In genomic region chr12:29937851-29938375, GRCm38 (mm10) we compare ENCODE assay signal across 9 mouse cellular contexts. TPM values are rescaled to one million over a fixed set of nuclear protein-coding genes. Genes with fewer than 3 reads are reported as not detected.
DNase-seq lines count a peak whose midpoint lies in the region; ATAC-seq and TF ChIP-seq lines count a peak whose summit lies in the region.
"Had no signal": no experiment of that assay in that cellular context is flagged by ENCODE, and none has a peak within 500 bp of the region (broad histone marks: within the 10 kb centered on the region; RNA-seq: fewer than 3 reads in every experiment).

No protein-coding gene starts in this region.

- peak overlapping the region; percentile 94 for H3K27ac ChIP-seq in forebrain, embryonic 14.5 days (ENCODE audit: low read depth, low read length)

- H3K4me1 ChIP-seq in forebrain, embryonic 14.5 days (ENCODE audit: control insufficient read depth, insufficient read depth, low read length) = peaks cover 22% of the 10 kb centered on the region
- H3K4me1 ChIP-seq in lung, adult 2 months (ENCODE audit: control insufficient read depth, insufficient read depth, low read length) = peaks cover 2% of the 10 kb centered on the region; the same call in 1 of the 2 replicates

- peak overlapping the region; percentile 98 for H3K9ac ChIP-seq in forebrain, embryonic 14.5 days (ENCODE audit: low read length)

- peak overlapping the region; percentile 85 for H3K4me2 ChIP-seq in forebrain, embryonic 14.5 days (ENCODE audit: low read length)

- TF ChIP-seq POLR2A in lung, adult 2 months (IDR thresholded peaks at IDR 0.05; ENCODE audit: borderline replicate concordance, extremely low read depth, low read depth, low read length) = peak; percentile 59; the same call in 1 of the 2 replicates

- no peaks in the 10 kb centered on the region for H3K36me3 ChIP-seq in forebrain, embryonic 14.5 days (ENCODE audit: control insufficient read depth, insufficient read depth, low read length)

- peak overlapping the region; percentile 79 for H3K4me3 ChIP-seq in forebrain, embryonic 14.5 days (ENCODE audit: low read depth, low read length)
- peak overlapping the region; percentile 84 for H3K4me3 ChIP-seq in lung, adult 2 months (replicated peaks; ENCODE audit: extremely low read depth, low read depth, low read length)

- ATAC-seq in forebrain, embryonic 14.5 days = peak; percentile 85

- H3K27me3 ChIP-seq in forebrain, embryonic 14.5 days (replicated peaks; ENCODE audit: control insufficient read depth, insufficient read depth, low read length) = no peaks in the 10 kb centered on the region

- TF ChIP-seq CTCF in lung, adult 2 months (IDR thresholded peaks at IDR 0.05; ENCODE audit: insufficient read depth, low read length) = no peak

- peak; percentile 23 for DNase-seq in thymus, postnatal 4 days
- no peak for DNase-seq in thymus, postnatal 0 days (ENCODE audit: low spot score)
- DNase-seq in forebrain, embryonic 14.5 days (ENCODE audit: low spot score) = peak; percentile 81
- peak; percentile 83 to 84 for DNase-seq in heart, postnatal 10 days
- peak; percentile 85 to 92 for DNase-seq in kidney, postnatal 4 days
- peak; percentile 39 for DNase-seq in lung, adult 2 months
- peak; percentile 78 for DNase-seq in ovary, postnatal 36 days (ENCODE audit: low spot score)
- DNase-seq in thymus, postnatal 10 days (ENCODE audit: low spot score in 2 of 2) = no peak

- WGBS in forebrain, embryonic 14.5 days = under 1% methylated on average over 39 of the region's 49 CpGs
- WGBS in lung, adult 2 months = under 1% methylated on average over 49 of the region's 49 CpGs

- intact Hi-C loops in heart, postnatal 10 days (cut with DNase I) = loop anchor here (5.0 kb wide), 1 partner anchor 34 kb away; no protein-coding TSS in a partner anchor

- H3K9me3 ChIP-seq in forebrain, embryonic 14.5 days (replicated peaks; ENCODE audit: control insufficient read depth, low read length) = no peaks in the 10 kb centered on the region

RNA-seq across cellular contexts. Expression of gene Pxdn, which starts 0.5 kb away (rescaled TPM):
- 6.8 and 6.9 TPM in 2 replicates for polyA plus RNA-seq in thymus, postnatal 0 days (2015; fragmentation: Nextera tagmentation; extraction: Ambion mirVana)
- polyA plus RNA-seq in forebrain, embryonic 14.5 days (2014; fragmentation: Nextera tagmentation; extraction: Ambion mirVana) = 31.2 and 41.4 TPM in 2 replicates
- total RNA-seq in heart, postnatal 10 days (2021) = 100 to 1,000 TPM; 212 to 245 TPM
- 154 and 186 TPM in 2 replicates for polyA plus RNA-seq in lung, adult 2 months (2012; rRNA removed)
- total RNA-seq: neutrophil, adult 5-6 weeks had no signal

Comparison
In these comparisons a context has a peak if more than half of its experiments do, and no peak if none do; other contexts are left out.
1. DNase-seq: peak in thymus, postnatal 4 days (single experiment), forebrain, embryonic 14.5 days (single experiment), heart, postnatal 10 days (2 of 2), kidney, postnatal 4 days (2 of 2), lung, adult 2 months (single experiment) and ovary, postnatal 36 days (single experiment); none in thymus, postnatal 0 days (single experiment) and thymus, postnatal 10 days (0 of 2).